Mouse (Mus musculus) thymus, adult 2 months (tissue): ENCODE results near the gene Ddx25.

ENCODE experiments used
- CTCF ChIP-seq: fragments of 200-500 bp; IDR thresholded peaks from 2 replicates; pipeline ENCODE4 v1.5.1; 2012; ENCODE audit warnings: mild to moderate bottlenecking, control low read depth, low read length, moderate library complexity, borderline replicate concordance; ENCODE audit not compliant: control insufficient read depth, poor library complexity, insufficient read depth; ENCODE audit errors: extremely low read depth
- POLR2A ChIP-seq: fragments of 200-500 bp; IDR thresholded peaks from 2 replicates; pipeline ENCODE4 v1.6.1; 2012; ENCODE audit warnings: mild to moderate bottlenecking, low read length, control low read depth, moderate library complexity; ENCODE audit not compliant: control insufficient read depth, poor library complexity, insufficient read depth; ENCODE audit errors: extremely low read depth

- TF ChIP-seq CTCF (no peak), POLR2A (no peak)
Measured at GRCm38 (mm10) chr9:35567995-35568394, 9.7 kb upstream of the Ddx25 start.
